Mouse (Mus musculus): ENCODE measurements around the gene Trabd2b. TPM values are rescaled to one million over a fixed set of nuclear protein-coding genes. Genes with fewer than 3 reads are reported as not detected.

Gene Trabd2b
- polyA plus RNA-seq, 1 experiment from 2014 or later = 0.93 TPM

DNA sequence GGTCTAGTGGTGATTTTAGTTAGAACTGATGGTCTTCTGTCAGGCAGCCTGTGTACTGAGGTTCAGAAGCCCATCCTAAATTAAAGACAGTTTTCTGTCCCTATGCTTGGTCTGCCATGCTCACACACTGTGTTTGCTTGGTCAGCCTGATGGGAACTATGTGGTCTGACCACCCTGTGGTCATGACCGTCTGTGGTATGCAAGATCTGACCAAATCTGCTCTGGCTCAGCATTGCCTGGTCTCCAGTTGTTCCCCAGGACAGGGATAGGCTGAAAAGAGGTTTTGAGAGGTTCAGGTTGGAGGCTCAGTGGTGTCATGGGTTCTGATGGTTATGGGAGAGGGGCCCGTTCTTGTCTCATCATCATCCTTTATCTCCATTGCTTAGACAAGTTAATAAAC lies 13.6 kb downstream of the Trabd2b start:
- Histone ChIP-seq H3K4me1 (replicated peaks) (peaks cover 7% of the 10 kb centered on the region; the same call in 1 of the 2 replicates), H3K9me3 (no peaks in the 10 kb centered on the region), H3K27me3 (no peaks in the 10 kb centered on the region), H3K9ac (no peak overlapping the region), H3K36me3 (no peaks in the 10 kb centered on the region), H3K4me2 (no peak overlapping the region), H3K27ac (replicated peaks) (no peak overlapping the region), H3K4me3 (no peak overlapping the region)
- WGBS = 86% methylated on average over 2 of the region's 2 CpGs
- ATAC-seq (ENCODE audit: low FRiP score, low read depth) = no peak

DNA sequence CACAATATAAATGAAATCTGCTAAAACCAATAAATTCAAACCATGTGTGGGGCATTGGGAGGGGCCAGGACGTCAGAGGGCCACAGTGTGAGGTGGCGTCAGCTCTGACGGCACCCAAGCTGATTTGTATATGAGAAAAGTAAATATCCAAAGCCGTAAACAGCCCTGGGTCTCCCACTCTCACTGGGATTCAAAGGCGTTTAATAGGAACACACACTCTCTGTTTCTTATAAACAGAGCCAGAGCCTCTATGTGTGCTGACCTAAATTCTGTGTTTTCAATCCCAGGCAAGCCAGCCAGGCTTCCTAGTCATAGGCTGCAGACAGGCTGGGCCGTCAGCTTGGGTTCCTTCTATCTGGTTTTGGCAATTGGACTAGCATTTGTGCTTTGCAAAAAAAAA lies 16.6 kb downstream of the Trabd2b start:
- Histone ChIP-seq H3K27ac (replicated peaks) (no peak overlapping the region), H3K4me2 (no peak overlapping the region), H3K9me3 (no peaks in the 10 kb centered on the region), H3K27me3 (no peaks in the 10 kb centered on the region), H3K4me1 (replicated peaks) (no peaks in the 10 kb centered on the region), H3K36me3 (no peaks in the 10 kb centered on the region), H3K4me3 (no peak overlapping the region), H3K9ac (no peak overlapping the region)
- 71% methylated on average over 6 of the region's 6 CpGs for WGBS
- no peak for ATAC-seq (ENCODE audit: low FRiP score, low read depth)

DNA sequence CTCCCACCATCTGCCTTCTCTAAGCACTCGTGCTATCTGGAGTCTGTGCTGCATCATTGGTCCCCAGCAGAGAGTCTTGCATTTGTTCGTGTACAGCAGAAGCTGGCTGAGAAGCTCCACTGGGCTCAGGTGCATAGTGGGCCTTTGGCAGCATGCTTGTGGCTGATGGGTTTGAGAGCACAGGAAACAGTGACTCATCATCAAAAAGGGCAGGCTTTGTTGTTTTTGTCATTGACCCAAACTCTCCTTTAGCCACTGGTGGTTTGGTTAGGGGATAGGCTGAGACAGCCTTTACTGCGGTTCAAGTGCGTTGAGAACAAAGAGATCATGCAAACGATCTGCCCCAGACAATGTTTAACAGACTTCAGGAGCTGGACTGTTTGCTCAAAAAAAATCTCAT lies 19.3 kb downstream of the Trabd2b start:
- H3K4me1 ChIP-seq (replicated peaks) = no peaks in the 10 kb centered on the region
- H3K27ac ChIP-seq (replicated peaks) = no peak overlapping the region
- ATAC-seq (ENCODE audit: low FRiP score, low read depth) = no peak
- H3K9ac ChIP-seq = no peak overlapping the region
- 47% methylated on average over 5 of the region's 5 CpGs for WGBS
- H3K27me3 ChIP-seq = no peaks in the 10 kb centered on the region
- no peaks in the 10 kb centered on the region for H3K9me3 ChIP-seq
- H3K4me2 ChIP-seq = no peak overlapping the region
- H3K4me3 ChIP-seq = no peak overlapping the region
- H3K36me3 ChIP-seq = no peaks in the 10 kb centered on the region

DNA sequence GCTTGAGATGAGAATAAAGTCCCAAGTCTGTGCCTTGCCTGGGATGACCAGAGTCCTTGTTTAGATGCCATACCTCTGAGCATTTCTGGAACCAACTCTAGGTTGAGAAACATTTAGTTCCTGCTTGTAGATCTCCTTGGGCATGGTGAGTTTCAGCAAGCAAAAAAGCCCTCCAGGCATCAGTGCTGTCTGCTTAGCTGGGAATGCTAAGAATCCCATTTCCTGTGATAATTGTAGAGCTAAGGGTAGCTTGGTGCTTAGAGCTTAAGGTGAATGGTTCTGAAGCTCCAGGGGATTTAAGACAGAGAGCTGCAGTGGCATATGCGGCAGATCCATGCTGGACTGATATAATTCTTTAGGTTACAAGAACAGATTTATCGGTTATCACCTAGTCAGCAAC lies 26.2 kb downstream of the Trabd2b start:
- Histone ChIP-seq H3K27ac (replicated peaks) (no peak overlapping the region), H3K9me3 (no peaks in the 10 kb centered on the region), H3K4me3 (no peak overlapping the region), H3K4me2 (no peak overlapping the region), H3K4me1 (replicated peaks) (no peaks in the 10 kb centered on the region), H3K27me3 (no peaks in the 10 kb centered on the region), H3K36me3 (no peaks in the 10 kb centered on the region), H3K9ac (no peak overlapping the region)
- no peak for ATAC-seq (ENCODE audit: low FRiP score, low read depth)
- WGBS = 92% methylated on average over 2 of the region's 2 CpGs

DNA sequence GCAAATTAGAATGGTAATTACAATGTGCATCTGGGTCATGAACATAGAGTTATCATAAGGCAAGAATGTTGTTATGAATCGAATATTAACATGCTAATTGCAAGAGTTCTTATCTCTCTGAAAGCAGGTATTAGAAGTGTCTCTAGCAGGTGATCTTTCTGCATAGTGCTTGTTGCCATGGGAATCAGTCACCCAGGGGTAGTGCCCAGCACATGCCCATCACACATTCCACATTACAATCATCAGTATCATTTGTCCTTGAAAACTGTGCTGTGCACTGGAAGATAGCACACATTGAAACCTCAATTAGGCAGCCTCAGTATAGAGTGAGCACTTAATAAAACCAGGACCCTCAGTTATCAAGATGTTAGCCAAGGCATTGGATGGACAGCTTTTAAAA lies 26.9 kb downstream of the Trabd2b start:
- Histone ChIP-seq H3K27ac (replicated peaks) (no peak overlapping the region), H3K9me3 (no peaks in the 10 kb centered on the region), H3K4me1 (replicated peaks) (no peaks in the 10 kb centered on the region), H3K27me3 (no peaks in the 10 kb centered on the region), H3K4me3 (no peak overlapping the region), H3K4me2 (no peak overlapping the region), H3K9ac (no peak overlapping the region), H3K36me3 (no peaks in the 10 kb centered on the region)
- ATAC-seq (ENCODE audit: low FRiP score, low read depth) = no peak
- WGBS = 93% methylated on average over 1 of the region's 1 CpGs

DNA sequence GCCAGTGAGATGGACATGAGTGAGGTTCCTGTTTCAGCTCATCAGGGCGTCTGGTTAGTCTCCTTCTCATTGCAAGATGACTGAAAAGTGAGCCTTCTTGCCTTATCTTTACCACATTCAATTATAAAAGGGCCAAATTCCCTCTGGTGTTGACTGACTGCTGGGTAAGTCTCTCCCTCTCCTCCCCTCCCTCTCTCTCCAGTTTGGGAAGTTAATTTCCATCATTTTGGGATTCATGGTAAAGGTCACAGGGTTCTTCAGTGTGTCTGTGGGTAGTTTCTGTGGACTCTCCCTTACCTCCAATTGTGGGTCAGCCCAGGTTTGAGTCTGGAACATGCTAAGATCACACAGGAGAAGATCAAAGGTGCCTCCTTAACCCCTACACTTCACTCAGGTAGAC lies 28.2 kb downstream of the Trabd2b start:
- Histone ChIP-seq H3K9ac (no peak overlapping the region), H3K4me1 (replicated peaks) (no peaks in the 10 kb centered on the region), H3K36me3 (no peaks in the 10 kb centered on the region), H3K27me3 (no peaks in the 10 kb centered on the region), H3K4me2 (no peak overlapping the region), H3K9me3 (no peaks in the 10 kb centered on the region), H3K4me3 (no peak overlapping the region), H3K27ac (replicated peaks) (no peak overlapping the region)
- no peak for ATAC-seq (ENCODE audit: low FRiP score, low read depth)
- 78% methylated on average over 1 of the region's 1 CpGs for WGBS

DNA sequence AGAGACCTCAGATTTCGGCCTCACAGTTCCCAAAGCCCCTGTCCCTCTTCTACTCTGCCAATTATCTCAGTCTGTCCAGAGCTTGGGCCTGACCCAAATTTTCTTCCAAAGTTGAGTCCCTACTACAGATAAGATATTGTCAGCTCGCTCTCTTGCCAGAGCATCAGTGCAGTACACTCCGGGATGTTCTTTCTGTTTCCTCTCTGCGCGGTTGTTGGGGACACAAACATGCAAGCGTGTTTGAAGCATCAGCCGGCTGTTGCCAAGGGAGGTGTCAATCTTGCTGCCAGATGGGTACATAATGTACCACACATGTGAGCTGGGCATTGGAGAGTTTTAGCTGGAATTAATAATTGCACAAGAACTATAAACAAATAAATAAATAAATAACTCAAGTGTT lies 28.9 kb downstream of the Trabd2b start:
- Histone ChIP-seq H3K9ac (no peak overlapping the region), H3K4me1 (replicated peaks) (no peaks in the 10 kb centered on the region), H3K36me3 (no peaks in the 10 kb centered on the region), H3K4me3 (no peak overlapping the region), H3K4me2 (no peak overlapping the region), H3K27ac (replicated peaks) (no peak overlapping the region), H3K27me3 (no peaks in the 10 kb centered on the region), H3K9me3 (no peaks in the 10 kb centered on the region)
- 84% methylated on average over 7 of the region's 7 CpGs for WGBS
- ATAC-seq (ENCODE audit: low FRiP score, low read depth) = no peak

DNA sequence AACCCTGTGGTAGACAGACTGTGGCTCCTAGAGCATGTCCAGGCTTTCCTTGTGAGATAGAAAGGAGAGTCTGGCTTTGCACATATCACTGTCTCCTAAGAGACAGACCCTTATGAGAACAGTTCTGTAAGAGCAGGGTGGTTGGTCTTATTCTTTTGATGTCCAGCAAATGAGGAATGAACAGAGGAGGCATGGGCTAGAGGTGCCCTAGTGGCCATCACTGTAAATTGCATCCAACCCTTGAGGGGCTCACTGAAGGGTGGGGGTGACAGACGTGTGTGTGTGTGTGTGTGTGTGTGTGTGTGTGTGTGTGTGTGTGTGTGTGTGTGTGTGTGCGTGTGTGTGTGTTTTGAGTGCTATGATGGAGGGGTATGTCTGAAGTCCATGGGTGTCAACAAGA lies 32.2 kb downstream of the Trabd2b start:
- no peak overlapping the region for H3K4me2 ChIP-seq
- no peak overlapping the region for H3K9ac ChIP-seq
- no peaks in the 10 kb centered on the region for H3K9me3 ChIP-seq
- 71% methylated on average over 2 of the region's 2 CpGs for WGBS
- no peaks in the 10 kb centered on the region for H3K4me1 ChIP-seq (replicated peaks)
- H3K4me3 ChIP-seq = no peak overlapping the region
- no peak for ATAC-seq (ENCODE audit: low FRiP score, low read depth)
- no peaks in the 10 kb centered on the region for H3K36me3 ChIP-seq
- H3K27ac ChIP-seq (replicated peaks) = no peak overlapping the region
- H3K27me3 ChIP-seq = no peaks in the 10 kb centered on the region

DNA sequence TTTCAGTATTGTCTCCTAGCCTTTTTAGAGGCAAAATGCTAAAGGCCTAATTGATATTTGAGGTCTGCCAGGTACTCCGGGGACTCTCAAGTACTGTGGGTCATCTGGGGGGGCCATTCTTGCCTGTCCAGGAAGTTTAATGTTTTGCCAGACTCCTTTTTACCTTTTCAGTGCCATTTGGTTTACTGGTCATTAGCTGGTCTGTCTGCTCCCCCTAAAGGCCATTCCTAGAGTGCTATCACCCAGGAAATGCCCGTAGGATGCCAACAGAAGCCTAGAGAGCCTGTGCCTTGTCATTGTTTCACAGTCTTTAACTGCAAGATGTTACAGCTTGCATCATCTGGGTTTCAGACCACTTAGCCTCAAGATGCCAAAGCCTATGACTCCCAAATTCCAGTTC lies 35.7 kb downstream of the Trabd2b start:
- no peak overlapping the region for H3K4me2 ChIP-seq
- H3K9ac ChIP-seq = no peak overlapping the region
- H3K36me3 ChIP-seq = no peaks in the 10 kb centered on the region
- ATAC-seq (ENCODE audit: low FRiP score, low read depth) = no peak
- H3K4me3 ChIP-seq = no peak overlapping the region
- H3K9me3 ChIP-seq = no peaks in the 10 kb centered on the region
- H3K27ac ChIP-seq (replicated peaks) = no peak overlapping the region
- H3K27me3 ChIP-seq = no peaks in the 10 kb centered on the region
- WGBS = 52% methylated on average over 2 of the region's 2 CpGs
- H3K4me1 ChIP-seq (replicated peaks) = no peaks in the 10 kb centered on the region

DNA sequence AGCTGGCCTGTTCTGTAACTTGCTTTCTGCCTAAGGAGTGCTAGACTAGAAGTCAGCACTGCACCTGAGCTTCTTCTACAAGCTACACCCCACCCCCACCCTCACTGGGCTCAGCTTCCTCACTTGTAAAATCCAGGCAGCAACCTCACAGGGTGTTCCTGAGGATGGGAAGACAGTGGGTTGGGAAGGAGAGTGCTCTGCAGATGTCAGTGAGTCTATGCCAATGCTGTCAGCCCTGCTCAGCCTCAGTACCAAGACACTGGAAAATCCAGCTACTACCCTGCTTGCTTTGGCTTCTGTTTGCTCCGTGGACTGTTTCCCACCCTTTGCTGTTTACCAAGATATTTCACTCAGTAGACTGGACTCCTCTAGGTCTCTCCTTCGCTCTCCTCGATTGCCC lies 36.1 kb downstream of the Trabd2b start:
- Histone ChIP-seq H3K27ac (replicated peaks) (no peak overlapping the region), H3K36me3 (no peaks in the 10 kb centered on the region), H3K9ac (no peak overlapping the region), H3K4me1 (replicated peaks) (no peaks in the 10 kb centered on the region), H3K27me3 (no peaks in the 10 kb centered on the region), H3K4me2 (no peak overlapping the region), H3K9me3 (no peaks in the 10 kb centered on the region), H3K4me3 (no peak overlapping the region)
- 90% methylated on average over 3 of the region's 3 CpGs for WGBS
- ATAC-seq (ENCODE audit: low FRiP score, low read depth) = no peak; the same call in 1 of the 2 replicates

DNA sequence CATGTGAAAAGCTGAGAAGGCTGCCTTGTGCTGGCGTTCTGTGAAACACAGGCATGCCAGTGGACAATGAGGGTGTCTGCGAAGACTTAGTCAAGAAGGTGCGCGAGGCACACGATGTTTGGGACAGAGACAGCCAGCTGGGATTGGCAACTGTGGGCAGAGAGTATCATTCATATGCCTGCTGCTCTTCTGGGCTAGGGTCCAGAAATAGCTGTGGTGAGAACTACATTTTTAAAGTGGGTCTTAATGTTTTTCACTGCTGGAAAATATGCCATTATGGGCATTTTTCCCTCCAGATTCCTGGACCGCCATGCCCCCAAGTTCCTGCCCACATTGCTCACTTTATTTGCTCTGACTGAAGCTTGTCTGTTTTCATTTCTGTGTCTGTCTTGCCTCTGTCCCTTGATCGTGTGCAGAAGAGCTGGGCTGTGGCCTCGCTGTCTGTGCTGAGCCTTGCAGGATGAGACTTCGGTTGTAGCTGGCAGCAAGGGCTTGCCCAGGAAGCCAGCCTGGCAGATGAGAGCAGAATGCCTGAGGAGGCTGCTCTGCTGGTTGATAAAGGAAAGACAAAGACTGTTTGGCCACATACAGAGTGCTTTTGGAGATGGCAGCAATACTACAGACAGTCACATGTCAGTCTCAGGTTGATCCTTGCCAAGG lies 42.0 kb downstream of the Trabd2b start:
- H3K9me3 ChIP-seq = no peaks in the 10 kb centered on the region
- 73% methylated on average over 9 of the region's 9 CpGs for WGBS
- H3K4me2 ChIP-seq = no peak overlapping the region
- no peaks in the 10 kb centered on the region for H3K27me3 ChIP-seq
- no peak overlapping the region for H3K9ac ChIP-seq
- no peak overlapping the region for H3K27ac ChIP-seq (replicated peaks)
- ATAC-seq (ENCODE audit: low FRiP score, low read depth) = no peak
- H3K36me3 ChIP-seq = no peaks in the 10 kb centered on the region
- 0 out of 2 replicates have a peak, but pooled peaks cover 6% of the 10 kb centered on the region for H3K4me1 ChIP-seq (replicated peaks)
- H3K4me3 ChIP-seq = no peak overlapping the region

DNA sequence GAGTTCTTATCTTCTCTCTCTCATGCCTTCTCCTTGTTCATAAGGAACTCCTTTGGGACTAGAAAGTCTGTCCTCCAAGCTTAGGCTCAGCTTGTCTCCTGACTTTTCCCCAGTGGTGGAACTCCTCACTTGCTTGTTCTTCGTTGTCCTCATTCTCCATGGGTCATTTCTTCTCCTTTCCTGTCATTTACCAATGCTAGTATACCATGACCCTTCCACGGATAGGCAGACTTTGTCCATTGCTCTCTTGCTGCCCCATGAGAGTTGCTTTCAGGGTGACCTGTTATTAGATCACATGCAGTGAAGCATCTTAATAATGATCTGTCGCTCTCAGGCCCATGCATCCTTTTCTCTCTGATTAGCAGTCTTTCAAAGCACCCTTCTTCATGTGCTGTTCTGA lies 46.6 kb downstream of the Trabd2b start:
- Histone ChIP-seq H3K36me3 (no peaks in the 10 kb centered on the region), H3K9ac (no peak overlapping the region), H3K27ac (replicated peaks) (no peak overlapping the region), H3K4me2 (no peak overlapping the region), H3K27me3 (no peaks in the 10 kb centered on the region), H3K4me1 (replicated peaks) (0 out of 2 replicates have a peak, but pooled peaks cover 6% of the 10 kb centered on the region), H3K9me3 (no peaks in the 10 kb centered on the region), H3K4me3 (no peak overlapping the region)
- 60% methylated on average over 3 of the region's 3 CpGs for WGBS
- no peak for ATAC-seq (ENCODE audit: low FRiP score, low read depth)

DNA sequence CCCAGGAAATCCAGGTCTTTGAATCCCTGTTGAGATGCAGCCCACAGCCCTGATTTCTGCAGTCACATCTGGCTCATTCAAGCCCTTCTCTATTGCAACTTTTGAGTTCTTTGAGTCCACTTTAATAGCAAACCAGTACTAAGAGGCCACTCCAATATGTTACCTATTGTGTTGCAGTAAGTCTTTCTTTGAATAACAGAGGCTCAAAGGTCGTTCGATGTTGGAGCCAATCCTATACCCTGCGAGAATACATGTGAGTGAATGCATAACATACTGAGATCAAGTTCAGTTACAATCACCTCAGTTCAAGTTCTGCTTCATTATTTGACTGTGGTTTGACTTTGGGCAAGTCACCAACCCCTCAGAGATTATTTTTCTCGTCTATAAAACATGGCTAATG lies 47.5 kb downstream of the Trabd2b start:
- Histone ChIP-seq H3K4me3 (no peak overlapping the region), H3K27ac (replicated peaks) (no peak overlapping the region), H3K9me3 (no peaks in the 10 kb centered on the region), H3K4me2 (no peak overlapping the region), H3K36me3 (no peaks in the 10 kb centered on the region), H3K27me3 (no peaks in the 10 kb centered on the region), H3K9ac (no peak overlapping the region), H3K4me1 (replicated peaks) (no peaks in the 10 kb centered on the region)
- 75% methylated on average over 4 of the region's 4 CpGs for WGBS
- no peak for ATAC-seq (ENCODE audit: low FRiP score, low read depth)
